Mouse (Mus musculus) ES-E14 (cell line): ENCODE results near the gene Dnaja3.

Experiments used
- CHD2 ChIP-seq: IDR thresholded peaks from 2 replicates; pipeline ENCODE4 v1.6.1; 2014; ENCODE audit warnings: mild to moderate bottlenecking, low read depth, low read length, inconsistent platforms
- MAFK ChIP-seq: IDR thresholded peaks from 2 replicates; pipeline ENCODE4 v1.6.1; 2014; ENCODE audit warnings: mild to moderate bottlenecking, low read depth, low read length, inconsistent platforms; ENCODE audit not compliant: insufficient read depth
- ZC3H11A ChIP-seq: IDR thresholded peaks from 2 replicates; pipeline ENCODE4 v1.6.1; 2012; ENCODE audit warnings: low read depth, mild to moderate bottlenecking, inconsistent platforms, low read length, borderline replicate concordance
- ZNF384 ChIP-seq: IDR thresholded peaks from 2 replicates; pipeline ENCODE4 v1.6.1; 2012; ENCODE audit warnings: low read depth, low read length, inconsistent platforms

- no peak for TF ChIP-seq MAFK
- no peak for TF ChIP-seq ZC3H11A
- TF ChIP-seq CHD2, result no peak
- no peak for TF ChIP-seq ZNF384
These were observed 9.4 kb downstream of the Dnaja3 start for GRCm38 (mm10) chr16:4649211-4649610.
